Mouse (Mus musculus): ENCODE measurements around the gene Fem1b. TPM values are rescaled to one million over a fixed set of nuclear protein-coding genes. Genes with fewer than 3 reads are reported as not detected.
"Not testable (repeated sequence)": the region's sequence is repeated elsewhere in the genome, so short reads cannot be mapped to it uniquely, and the experiment has no call there.

The Fem1b gene
- total RNA-seq, 2 experiments from 2014 or later, result 37.7 to 43.6 TPM

DNA sequence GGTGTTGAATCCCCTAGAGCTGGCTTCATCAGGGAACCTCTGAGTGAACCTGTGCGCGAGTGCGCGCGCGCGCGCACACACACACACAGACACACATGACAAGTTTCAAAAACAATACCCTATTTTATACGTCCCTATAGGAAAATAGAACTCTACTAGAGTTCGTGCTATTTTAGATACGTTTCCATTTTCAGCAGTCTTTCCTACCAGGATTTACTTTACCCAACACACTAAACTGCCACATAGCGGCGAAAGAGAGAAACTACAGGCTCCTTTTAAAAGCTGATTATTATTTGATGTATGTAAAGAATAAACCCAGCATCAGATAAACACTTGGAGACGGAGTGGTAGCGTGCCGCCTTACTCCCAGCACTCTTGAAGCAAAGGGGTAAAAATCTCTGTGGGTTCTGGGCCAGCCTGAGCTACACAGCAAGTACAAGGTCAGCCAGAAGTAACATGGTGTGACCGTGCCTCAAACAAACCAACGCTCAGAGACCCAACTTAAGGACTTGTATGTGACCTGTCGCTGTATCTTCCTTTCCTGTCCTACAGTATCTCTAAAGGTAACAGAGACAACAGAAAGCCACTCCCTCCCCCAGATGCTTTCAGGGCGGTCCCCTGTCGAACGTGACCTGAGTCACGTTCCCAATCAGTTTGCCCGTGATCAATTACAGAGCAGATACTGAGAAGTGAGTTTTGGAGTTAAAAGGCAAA, 16.4 kb upstream of the Fem1b start:
- no peak for DNase-seq

DNA sequence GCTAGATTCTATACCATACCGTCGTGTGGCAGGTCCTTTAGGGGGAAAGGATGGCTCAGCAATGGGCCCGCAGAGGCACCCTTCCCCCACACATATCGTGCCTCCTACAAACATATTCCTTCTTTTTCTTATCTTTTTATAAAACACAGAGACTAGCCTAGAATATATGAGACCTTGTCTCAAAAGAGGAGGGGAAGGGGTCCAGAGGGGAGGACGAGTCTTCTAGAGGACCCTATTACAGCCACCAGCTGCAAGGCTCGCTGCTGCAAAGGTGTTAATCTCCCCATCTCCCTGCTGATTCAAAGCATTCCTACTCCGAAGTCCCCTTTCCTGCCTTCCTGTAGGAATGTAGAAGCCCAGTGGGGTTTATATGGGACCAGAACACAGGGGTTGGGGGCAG, 14.7 kb upstream of the Fem1b start:
- no peak for DNase-seq

DNA sequence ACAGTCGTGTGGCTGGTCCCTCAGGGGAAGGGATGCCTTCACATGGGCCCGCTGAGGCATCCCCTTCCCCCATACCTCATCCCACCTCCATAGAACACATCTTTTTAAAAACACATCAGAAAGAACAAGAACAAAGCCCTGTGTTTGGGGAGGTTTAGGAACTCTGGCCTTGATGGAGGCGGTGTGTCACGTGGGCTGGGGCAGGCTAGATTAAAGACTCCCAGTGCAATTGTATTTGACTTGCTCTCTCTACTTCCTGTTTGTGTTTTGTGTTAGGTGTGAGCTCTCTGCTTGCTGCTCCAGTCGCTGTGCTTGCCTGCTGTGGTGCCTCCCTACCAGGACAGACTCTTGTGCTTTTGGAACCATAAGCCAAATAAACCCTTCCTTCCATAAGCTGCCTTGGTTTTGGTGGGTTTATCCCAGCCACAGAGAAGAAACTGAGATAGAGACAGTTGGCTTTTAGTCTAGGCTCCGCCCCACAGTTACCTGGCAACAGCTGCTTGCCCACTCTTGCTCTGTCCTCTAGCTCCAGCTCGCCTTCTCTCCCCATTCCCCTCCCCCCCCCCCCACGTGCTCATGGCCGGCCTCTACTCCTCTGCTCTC, 14.2 kb upstream of the Fem1b start:
- no peak for DNase-seq

DNA sequence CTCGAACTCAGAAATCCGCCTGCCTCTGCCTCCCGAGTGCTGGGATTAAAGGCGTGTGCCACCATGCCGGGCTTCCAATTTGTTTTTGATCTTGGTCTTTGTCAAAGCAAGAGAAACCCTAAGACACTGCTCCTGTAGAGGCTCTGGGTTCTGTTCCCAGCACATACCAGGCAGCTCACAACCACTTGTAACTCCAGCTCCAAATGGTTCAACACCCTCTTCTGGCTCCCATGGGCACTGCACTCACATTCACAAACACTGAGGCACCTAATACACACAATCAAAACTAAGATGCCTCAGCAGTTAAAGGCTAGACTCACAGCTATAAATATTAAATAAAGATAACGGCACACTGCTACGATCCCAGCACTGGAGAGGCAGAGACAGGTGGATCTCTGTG, 10.1 kb upstream of the Fem1b start:
- DNase-seq, result no peak

DNA sequence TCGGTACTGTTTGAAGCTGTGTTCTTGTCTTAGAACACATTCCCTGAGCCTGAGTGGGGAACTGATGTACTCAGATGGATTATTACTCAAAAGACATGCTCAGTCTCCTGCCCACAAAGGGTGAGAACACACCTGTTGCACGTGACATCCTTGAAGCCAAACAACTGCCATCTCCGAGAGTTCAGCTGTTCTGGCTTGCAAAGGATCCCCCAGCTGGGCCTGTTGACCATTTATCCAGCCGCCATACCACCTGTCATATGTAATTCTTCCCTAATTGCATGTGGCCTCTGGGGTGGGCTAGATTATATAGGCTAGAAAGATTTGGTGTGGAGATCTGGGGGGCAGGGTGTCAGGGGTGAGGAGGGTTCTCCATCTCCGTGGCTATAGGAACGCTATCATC, 9.1 kb upstream of the Fem1b start:
- DNase-seq, result no peak

DNA sequence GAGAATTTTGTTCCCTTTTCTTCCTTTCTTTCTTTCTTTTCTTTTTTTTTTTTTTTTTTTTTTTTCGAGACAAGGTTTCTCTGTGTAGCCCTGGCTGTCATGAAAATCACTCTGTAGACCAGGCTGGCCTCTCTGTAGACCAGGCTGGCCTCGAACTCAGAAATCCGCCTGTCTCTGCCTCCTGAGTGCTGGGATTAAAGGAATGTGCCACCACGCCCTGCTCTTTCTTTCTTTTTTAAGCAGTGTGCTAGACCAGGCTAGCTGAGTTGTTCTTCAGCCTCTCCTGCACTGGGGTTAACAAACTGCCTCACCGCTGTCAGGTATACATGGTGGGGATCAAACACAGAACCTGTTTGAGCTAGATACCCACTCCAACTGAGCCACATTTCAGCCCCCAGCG, 8.2 kb upstream of the Fem1b start:
- not testable (repeated sequence) for DNase-seq

DNA sequence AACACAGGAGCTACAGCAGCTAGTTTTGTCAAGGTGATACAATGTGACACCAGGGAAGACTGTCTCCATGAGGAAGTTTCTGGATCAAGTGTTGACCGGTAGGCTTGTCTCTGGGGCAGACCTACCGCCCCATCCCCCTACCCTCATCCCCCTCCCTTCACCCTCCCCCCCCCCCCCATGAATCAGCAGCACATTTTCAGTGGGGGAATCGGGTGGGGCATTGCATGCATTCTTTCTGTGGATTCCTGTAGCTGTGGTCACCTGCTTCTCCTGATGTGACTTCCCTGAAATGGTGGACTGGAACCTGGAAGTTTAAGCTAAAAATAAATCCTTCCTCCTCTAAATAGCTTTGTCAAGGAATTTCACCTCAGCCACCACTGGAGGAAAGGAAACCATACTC, 7.8 kb upstream of the Fem1b start:
- DNase-seq, result no peak

DNA sequence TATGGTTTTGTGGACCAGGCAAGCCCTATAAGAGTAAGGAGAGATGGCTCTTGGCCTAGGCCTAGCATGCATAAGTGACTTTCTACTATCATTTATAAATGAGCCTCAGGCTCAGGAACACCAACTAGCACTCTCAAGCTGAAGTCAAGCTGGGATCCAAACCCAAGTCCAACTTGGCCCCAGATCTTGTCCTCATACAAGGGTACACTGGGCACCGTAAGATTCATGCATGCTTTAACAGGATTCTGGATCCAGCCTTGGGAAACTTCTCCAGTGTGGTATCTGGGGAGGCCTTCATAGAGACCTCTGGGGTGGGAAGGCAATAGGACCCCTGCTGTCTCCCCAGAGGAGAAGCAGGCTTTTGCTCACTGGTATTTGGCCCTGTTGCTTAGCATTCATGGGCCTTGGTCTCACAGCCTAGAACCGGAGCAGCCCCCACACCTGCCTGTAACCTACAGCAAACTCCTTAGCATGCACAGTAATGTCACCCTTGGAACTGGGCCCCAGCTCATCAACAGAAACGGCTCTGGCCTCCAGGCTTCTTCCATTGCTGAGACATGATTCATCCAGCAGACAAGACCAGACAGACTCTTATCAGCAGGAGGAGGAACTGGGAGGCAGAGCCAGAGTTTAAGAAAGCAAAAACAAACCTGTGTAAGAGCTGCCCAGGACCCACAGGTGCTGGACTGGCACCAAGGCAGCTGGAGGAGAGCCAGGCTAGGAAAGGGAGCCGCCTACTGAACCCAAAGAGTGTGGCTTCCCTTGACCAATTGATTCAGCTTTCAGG, 6.3 kb upstream of the Fem1b start:
- peak in 1 of 2 experiments; percentile 9 for DNase-seq

DNA sequence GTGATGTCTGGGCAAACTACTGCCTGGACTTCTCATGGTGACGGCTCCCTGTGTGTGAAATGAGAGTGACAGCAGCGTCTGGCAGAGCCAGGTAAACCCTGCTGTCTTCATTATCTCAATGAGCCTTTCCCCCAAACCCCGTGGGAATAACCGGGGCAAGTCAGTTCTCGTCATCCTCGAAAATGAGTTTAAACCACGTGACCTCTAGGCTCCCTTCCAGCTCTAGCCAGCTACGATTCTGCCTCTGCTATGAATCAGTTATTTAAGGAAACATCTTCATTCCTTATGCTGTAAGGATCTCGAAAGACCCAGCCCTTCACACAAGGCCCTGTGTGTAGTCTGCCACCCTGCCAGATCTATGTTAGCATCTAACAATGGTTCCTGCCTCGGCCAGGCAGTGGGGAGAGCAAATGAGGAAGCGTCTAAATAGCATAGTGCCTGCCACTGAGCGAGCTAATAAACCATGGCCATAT, 5.4 kb upstream of the Fem1b start:
- DNase-seq, result peak in 1 of 2 experiments; percentile 37

DNA sequence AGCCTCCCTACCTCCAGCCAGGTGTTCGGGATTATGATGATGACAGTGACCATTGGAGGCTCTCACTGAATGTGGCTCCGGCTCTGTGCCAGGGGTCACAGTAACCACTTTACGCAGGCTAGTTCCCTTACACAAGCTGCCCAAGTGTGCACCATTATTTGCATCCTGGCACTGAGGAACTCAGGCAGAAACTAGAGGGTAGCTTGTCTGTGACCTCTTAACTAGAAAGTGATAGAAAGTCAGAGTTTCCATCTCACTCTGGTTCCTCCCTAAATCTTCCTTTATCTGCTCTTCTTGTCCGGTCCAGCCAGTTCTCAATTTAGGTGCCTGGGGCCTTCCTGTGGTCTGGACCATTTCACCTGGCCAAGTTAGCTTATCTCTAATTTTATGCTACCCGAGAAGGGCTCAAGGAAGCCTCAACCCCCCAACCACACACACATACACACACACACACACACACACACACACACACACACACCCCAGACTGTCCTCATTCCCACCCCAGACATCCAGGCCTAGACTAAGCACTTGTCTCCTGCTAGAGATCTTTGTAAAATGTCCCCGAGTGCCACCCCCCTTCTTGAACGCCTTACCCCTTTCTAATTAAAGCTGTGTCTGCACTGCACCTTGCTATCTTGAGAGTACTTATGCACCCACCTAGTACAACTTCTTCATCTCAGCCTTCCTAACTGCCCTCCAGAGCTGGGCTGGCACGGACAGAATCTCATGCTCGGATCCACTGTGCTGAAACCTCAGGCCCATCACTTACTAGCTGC, 4.8 kb upstream of the Fem1b start:
- no peak for DNase-seq

DNA sequence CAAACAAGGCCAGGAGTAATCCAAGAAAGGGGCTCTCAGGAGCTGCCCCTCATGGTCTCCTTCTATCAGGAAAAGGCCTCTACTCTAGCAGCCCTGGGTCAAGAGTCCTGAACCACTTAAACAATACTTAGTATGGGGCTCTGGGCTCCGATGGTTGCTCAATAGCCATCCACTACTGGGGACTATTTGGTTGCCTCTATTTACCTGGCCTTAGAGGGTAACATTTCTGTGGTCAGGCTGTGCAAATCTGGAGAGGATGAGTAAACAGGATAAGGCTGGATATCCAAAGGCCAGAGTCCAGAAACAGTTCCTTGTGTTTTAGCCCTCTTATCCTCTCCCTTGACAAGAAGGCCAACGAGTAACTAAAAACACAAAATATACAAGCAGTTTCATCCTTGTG, 3.0 kb upstream of the Fem1b start:
- no peak for DNase-seq

DNA sequence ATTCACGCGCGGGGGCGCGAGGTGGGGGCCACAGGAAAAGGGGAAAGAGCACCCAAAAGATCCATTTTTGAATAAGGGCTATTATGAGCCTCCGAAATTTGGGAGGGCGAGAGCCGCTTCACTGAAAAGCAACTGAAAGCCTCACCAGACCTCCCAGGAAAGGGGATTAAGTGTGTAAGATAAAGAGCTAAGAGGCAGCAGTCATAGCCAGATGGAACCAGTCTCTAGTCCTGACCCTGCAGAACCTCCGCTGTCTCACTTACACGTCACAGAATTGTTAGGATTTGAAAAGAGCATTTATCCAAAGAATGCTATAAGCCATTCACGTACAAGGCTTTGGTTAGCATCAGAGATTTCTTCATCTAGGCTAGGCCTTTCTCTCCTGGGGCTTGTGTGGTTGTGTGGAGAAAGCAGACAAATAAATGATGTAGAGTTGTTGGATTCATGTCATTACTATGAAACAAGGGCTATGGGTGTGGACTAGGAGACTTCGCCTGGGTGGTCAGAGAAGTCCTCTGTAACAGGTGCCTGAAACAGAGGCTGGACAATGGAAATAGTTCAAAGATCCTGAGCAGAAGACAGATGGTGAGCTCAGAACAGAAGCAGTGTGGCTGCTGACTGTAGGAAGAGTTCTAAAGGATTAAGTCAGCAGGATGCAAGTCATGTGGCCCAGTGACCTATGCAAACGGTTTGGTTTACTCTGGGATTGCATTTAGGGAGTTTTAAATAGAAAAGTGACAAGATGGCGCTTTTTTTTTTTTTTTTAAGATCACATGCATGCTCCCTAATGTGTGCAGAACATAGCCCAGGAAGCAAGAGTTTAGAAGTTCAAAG, 699 bp upstream of the Fem1b start:
- DNase-seq, result no peak

DNA sequence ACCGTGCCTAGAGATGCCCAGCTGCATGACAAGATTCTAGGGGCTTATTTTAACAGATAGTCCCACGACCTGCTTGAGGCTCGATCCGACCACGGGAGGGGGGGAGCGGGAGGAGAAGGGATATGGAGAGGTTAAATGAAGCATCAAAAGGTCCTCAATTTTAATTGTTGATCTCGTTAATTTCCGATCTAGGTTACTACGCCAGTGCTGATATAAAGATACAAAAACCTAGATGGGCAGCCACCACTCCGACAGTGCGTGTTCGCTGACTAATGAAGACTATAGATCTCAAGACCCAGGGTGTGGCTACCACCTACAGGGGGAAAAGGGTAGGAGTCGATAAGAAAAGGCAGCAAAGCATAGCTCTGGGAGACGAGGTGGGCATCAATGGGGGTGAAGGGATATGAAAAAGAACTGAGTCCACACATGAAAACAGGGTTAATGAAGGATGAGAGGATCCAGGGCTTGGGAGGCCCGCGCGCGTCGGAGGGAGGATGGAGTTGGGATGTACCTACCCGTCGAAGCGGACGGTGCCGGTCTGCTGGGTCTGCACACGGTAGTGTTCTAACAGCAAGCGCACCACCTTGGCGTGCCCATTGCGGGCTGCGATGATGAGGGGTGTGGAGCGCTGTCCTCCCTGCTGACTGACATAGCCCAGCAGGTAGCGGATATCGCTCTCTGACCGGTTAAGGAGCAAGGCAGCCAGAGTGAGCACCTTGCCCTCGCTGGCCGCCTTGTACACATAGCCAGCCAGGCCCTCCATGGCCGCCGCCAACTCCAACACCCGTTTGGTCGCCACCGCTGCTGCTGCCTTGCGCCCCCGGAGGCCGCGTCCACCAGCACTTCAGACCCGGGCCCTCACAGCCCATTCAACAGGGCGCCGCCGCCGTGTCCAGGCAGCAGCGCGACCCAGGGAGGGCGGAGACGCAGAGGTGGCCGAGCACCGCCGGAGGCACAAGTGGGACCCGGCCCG, 905 bp downstream of the Fem1b start:
- DNase-seq, result no peak

DNA sequence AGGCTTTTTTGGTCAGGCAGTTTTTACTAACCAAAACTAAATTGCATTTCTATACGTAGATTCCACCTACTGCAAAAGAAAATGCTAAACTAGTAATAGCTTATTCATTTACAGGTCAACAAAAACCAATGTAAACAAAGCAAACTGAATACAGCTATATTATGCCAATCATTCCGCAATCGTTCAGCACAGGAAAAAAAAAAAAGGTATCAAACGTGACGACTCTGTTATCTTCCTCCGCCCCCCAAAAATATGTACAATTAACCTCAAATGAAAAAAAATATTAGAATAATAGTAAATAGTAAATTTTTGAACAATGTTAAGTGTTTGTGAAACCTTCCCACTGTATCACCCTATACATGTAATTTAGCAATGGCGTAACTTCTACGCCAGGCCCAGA, 1.6 kb downstream of the Fem1b start:
- DNase-seq, result no peak

DNA sequence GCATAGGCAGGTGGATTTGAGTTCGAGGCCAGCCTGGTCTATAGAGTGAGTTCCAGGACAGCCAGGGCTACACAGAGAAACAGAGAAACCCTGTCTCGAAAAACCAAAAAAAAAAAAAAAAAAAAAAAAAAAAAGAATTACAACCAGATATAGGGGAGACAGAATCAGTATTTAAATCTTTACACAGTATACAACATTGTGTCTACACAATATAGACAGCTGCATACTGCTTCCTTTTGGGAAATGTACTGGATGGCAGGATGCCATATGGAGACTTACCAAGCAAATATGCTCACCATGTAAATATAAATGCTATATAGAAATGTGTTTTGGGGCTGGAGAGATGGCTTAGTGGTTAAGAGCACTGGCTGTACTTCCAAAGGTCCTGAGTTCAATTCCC, 12.5 kb downstream of the Fem1b start:
- DNase-seq, result not testable (repeated sequence)

DNA sequence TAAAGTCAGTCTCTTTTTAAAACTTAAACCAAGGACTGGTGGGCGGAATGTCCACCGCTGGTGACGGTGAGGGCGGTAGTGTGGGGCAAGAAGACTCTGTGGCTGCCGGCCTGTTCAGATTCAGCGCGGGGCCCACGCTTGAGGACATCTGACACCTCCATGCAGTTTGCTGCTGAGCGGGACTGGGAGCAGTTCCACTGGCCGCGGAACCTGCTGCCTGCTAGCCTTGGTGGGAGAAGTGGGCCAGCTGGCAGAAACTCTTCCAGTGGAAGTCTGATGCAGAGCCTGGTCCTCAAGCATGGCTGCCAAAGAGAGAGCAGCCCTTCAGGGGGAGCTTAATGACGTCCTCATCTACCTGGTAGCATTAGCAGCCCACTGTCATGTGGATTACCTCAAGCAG, 21.9 kb downstream of the Fem1b start:
- DNase-seq, result no peak

DNA sequence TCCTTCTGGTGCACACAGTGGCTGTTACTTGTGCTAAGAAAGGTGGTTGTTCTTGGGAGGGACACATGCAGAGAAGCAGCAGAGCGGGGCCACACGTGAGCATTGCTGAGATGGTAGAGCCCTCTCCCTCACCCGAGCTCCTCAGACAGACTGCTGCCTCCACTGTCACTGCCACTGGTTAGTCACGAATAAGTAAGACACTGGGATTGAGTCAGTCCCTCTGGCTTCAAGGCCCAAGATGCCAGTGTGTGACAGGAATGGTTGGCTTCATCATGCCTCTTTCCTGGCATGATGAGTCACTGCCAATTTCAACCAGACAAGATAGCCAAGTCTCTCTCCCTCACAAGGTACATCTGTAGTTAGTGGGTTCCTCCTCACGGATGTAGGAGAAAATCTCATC, 25.0 kb downstream of the Fem1b start:
- DNase-seq, result peak; percentile 55 to 56

DNA sequence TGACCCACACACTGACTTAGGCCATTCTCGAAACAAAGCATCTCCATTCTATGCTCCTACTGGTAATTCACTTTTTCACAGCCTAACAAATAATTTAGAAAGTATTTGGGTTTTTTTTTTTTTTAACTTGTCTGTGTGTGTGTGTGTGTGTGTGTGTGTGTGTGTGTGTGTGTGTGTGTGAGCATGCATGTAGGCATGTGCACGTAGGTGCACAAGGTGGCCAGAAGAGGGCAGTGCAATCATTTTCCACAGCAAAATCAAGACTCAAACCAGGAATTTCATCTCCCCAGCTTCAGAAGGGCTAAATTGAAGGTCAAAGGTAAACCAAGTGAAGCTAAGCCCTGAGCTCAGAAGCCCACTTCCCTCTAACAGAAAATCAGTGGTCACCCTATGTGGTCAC, 27.5 kb downstream of the Fem1b start:
- no peak for DNase-seq

DNA sequence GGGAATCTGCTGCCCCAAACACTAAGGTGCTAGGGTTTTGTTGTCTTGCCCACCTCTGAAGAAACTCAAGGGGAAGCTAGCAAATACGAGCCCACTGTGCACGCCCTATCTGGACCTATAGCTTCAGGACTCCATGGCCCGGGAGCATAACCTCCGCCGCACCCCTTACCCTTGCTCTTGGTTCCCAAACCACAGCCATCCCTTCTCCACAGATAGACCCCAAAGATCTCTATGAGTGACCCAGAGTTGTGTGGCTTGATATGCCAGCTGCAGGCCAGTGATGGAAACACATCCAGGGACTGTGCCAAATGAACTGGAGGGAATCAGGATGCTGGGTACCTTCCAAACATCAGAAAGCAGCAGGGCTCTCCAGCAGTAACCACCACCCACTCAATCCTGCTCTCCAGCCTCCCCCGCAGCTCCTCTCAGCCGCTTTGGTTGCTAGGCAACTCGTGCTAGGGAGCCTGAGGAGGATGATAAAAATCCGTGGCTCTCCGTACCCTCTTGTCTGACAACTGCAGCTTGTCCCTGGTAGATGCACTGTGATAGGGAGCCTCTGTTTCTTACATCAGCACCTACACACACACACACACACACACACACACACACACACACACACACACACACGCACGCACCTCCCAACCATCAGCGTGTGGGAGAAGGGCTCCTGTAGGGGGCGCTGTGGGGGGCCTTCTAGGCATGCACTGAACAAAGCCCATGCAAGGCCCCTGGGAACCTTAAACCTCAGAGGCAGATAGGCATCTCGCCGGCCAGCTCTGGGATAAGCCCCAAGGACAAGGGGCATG, 28.6 kb downstream of the Fem1b start:
- DNase-seq, result peak; percentile 62 to 80

Data from adrenal gland, postnatal 36 days (tissue).